Mouse (Mus musculus): Measurements from ENCODE around the gene Xiap.

DNA sequence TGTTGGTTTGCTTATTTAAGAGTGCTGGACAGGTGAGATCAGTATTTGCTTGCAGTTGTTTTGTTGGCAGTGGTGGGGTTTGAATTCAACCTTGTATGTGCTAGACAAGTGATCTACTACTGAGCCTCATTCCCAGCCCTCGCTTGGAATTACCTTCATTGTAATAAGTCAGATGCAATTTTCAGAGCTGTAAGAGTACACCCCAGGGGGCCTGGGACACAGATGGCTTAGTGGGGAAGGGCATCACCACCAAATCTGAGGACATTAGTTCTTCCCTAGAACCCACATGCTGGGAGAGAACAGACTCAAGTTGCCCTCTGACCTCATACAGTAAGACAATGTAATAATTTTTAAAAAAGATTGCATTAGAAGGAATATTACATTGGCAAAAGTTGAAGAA lies 7.3 kb downstream of the Xiap start:
- no peak for TF ChIP-seq CTCF (IDR thresholded peaks at IDR 0.05)
- no peak for TF ChIP-seq EP300 (IDR thresholded peaks at IDR 0.05)

Measured in lung, postnatal 0 days (tissue).